Mouse (Mus musculus) midbrain, embryonic 12.5 days (tissue): ENCODE results near the gene Lep. TPM values are rescaled to one million over a fixed set of nuclear protein-coding genes. Genes with fewer than 3 reads are reported as not detected.

Experiments
- microRNA-seq: library from miRNA; unstranded; fragments of <30 nt; microRNA quantifications from one replicate; pipeline ENCODE4, GENCODE M21; 2017
- polyA plus RNA-seq: library from polyadenylated mRNA; unstranded; fragments of >200 nt; fragmentation: Nextera tagmentation; extraction: Ambion mirVana; gene quantifications from 2 replicates; pipeline ENCODE4 v1.2.1, GENCODE M21; 2016

Gene Lep
- polyA plus RNA-seq, 1 experiment from 2014 or later = not detected

Small RNA genes lying within 50 kb of the gene (microRNA-seq; reads per million reads assigned to microRNA genes)
- gene Mir129-1 = 36.9 reads per million, percentile 40 among the genes with 10 or more reads in this experiment

Other genes with a start within 250 kb of the Lep start
- 3.8 TPM in 2 replicates for gene Lrrc4, start 228.5 kb upstream of the Lep start, polyA plus RNA-seq
- 59.7 and 62.5 TPM in 2 replicates for gene Rbm28, start 104.8 kb downstream of the Lep start, polyA plus RNA-seq
- 1.3 and 1.6 TPM in 2 replicates for gene Prrt4, start 119.4 kb downstream of the Lep start, polyA plus RNA-seq
- gene Impdh1, start 156.1 kb downstream of the Lep start, polyA plus RNA-seq = 50.2 and 51.6 TPM in 2 replicates
- 29.7 and 31.0 TPM in 2 replicates for gene Hilpda, start 212.3 kb downstream of the Lep start, polyA plus RNA-seq
- 0.60 and 1.2 TPM in 2 replicates for gene Fam71f2, start 219.4 kb downstream of the Lep start, polyA plus RNA-seq